8 mouse cellular contexts compared by ENCODE assay signal in the genomic region with DNA sequence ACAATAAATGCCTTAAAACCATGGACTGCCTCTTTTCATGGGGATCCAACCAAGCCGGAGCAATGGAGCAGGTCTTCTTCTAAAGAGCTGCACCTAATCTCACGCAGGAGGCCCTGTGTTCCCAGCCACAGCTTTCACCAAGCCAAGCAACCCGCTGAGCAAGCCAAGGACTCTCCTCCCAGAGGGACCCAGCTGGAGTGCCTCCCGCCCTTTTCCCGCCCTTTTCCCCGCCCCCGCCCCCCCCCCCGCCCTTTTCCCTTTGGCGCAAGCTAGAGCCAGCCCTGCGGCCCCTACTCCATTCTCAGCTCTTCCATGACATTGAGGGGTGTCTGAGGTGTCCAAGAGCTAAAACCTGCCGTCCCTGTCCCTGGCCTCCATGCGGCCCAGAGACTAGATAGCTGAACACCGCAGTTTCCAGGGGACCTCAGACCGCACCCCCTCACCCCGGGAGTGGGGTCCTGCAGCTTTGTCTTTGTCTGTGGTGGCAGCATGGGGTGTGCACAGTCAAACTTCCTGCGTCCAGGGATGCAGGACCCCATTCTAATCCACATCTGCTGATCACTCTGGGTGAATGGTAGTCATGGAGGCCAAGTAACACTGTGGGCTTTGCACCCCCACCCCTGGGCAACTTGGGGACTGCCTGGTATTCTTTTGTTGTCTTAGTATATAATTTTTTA. TPM values are rescaled to one million over a fixed set of nuclear protein-coding genes. Genes with fewer than 3 reads are reported as not detected.
DNase-seq lines count a peak whose midpoint lies in the region; ATAC-seq and TF ChIP-seq lines count a peak whose summit lies in the region.

No protein-coding gene starts in this region.

- WGBS in heart, embryonic 16.5 days = 26% methylated on average over 11 of the region's 16 CpGs
- WGBS in limb, embryonic 14.5 days = 39% methylated on average over 11 of the region's 16 CpGs
- WGBS in stomach, embryonic 15.5 days = 16% methylated on average over 15 of the region's 16 CpGs

- peak; percentile 58 for DNase-seq in ZHBTc4 (ENCODE audit: low read depth, low spot score)
- DNase-seq in limb, embryonic 14.5 days (ENCODE audit: low spot score) = peak; percentile 40
- DNase-seq in right cerebral cortex, postnatal 25 days = no peak
- DNase-seq in left cerebral cortex, adult 18-20 months (ENCODE audit: low spot score in 2 of 2) = no peak
- no peak for DNase-seq in layer of hippocampus, postnatal 14 days (ENCODE audit: low spot score in 2 of 2)

- H3K27ac ChIP-seq in ES-Bruce4 (ENCODE audit: insufficient read depth, low read length) = no peak overlapping the region
- H3K27ac ChIP-seq in heart, embryonic 16.5 days (ENCODE audit: low read length) = peak overlapping the region; percentile 34; the same call in 1 of the 2 replicates
- no peak overlapping the region for H3K27ac ChIP-seq in limb, embryonic 14.5 days (replicated peaks; ENCODE audit: low read depth, low read length)
- no peak overlapping the region for H3K27ac ChIP-seq in stomach, embryonic 15.5 days

- no peak for TF ChIP-seq CTCF in ES-Bruce4 (IDR thresholded peaks at IDR 0.05; ENCODE audit: low read depth, low read length)

- TF ChIP-seq POLR2A in ES-Bruce4 (IDR thresholded peaks at IDR 0.05; ENCODE audit: insufficient read depth, low read length) = no peak
- TF ChIP-seq POLR2A in limb, embryonic 14.5 days (IDR thresholded peaks at IDR 0.05; ENCODE audit: borderline replicate concordance, extremely low read depth, insufficient read depth, insufficient read length) = no peak

- peak; percentile 50 for ATAC-seq in heart, embryonic 16.5 days (replicated peaks; ENCODE audit: extremely low read depth, insufficient read depth, low FRiP score)
- no peak for ATAC-seq in limb, embryonic 14.5 days (ENCODE audit: low FRiP score, low read depth)
- peak; percentile 63; the same call in 1 of the 2 replicates for ATAC-seq in stomach, embryonic 15.5 days (ENCODE audit: insufficient read depth, low FRiP score, low read depth)

- H3K36me3 ChIP-seq in ES-Bruce4 (ENCODE audit: control insufficient read depth, insufficient read depth, low read length, poor library complexity, severe bottlenecking) = no peaks in the 10 kb centered on the region
- no peaks in the 10 kb centered on the region for H3K36me3 ChIP-seq in heart, embryonic 16.5 days (ENCODE audit: control insufficient read depth, insufficient read depth)
- H3K36me3 ChIP-seq in limb, embryonic 14.5 days (ENCODE audit: control insufficient read depth, insufficient read depth, low read length) = no peaks in the 10 kb centered on the region
- H3K36me3 ChIP-seq in stomach, embryonic 15.5 days = no peaks in the 10 kb centered on the region

- H3K4me3 ChIP-seq in ES-Bruce4 (ENCODE audit: low read depth, low read length) = 0 out of 2 replicates have a peak overlapping the region, but pooled peaks have one; percentile 8
- peak overlapping the region; percentile 12 for H3K4me3 ChIP-seq in heart, embryonic 16.5 days (ENCODE audit: low read length)
- no peak overlapping the region for H3K4me3 ChIP-seq in limb, embryonic 14.5 days (replicated peaks; ENCODE audit: low read length)
- no peak overlapping the region; the same call in 1 of the 2 replicates for H3K4me3 ChIP-seq in stomach, embryonic 15.5 days (replicated peaks)

- H3K4me1 ChIP-seq in ES-Bruce4 (ENCODE audit: control insufficient read depth, insufficient read depth, low read length) = no peaks in the 10 kb centered on the region
- H3K4me1 ChIP-seq in heart, embryonic 16.5 days (ENCODE audit: control insufficient read depth, insufficient read depth, low read length) = peaks cover 15% of the 10 kb centered on the region
- H3K4me1 ChIP-seq in limb, embryonic 14.5 days (ENCODE audit: control insufficient read depth, insufficient read depth, low read length) = peaks cover 6% of the 10 kb centered on the region
- H3K4me1 ChIP-seq in stomach, embryonic 15.5 days = peaks cover 5% of the 10 kb centered on the region; the same call in 1 of the 2 replicates

- peak overlapping the region; percentile 60 for H3K4me2 ChIP-seq in heart, embryonic 16.5 days (ENCODE audit: low read depth, low read length)
- peak overlapping the region; percentile 19; the same call in 1 of the 2 replicates for H3K4me2 ChIP-seq in limb, embryonic 14.5 days (replicated peaks; ENCODE audit: low read depth, low read length, severe bottlenecking)
- H3K4me2 ChIP-seq in stomach, embryonic 15.5 days = peak overlapping the region; percentile 43

- H3K9me3 ChIP-seq in ES-Bruce4 (replicated peaks; ENCODE audit: control insufficient read depth, insufficient read depth, low read length, poor library complexity, severe bottlenecking) = peaks cover 35% of the 10 kb centered on the region
- peaks cover 2% of the 10 kb centered on the region; the same call in 1 of the 2 replicates for H3K9me3 ChIP-seq in heart, embryonic 16.5 days (replicated peaks; ENCODE audit: control insufficient read depth, low read length)
- H3K9me3 ChIP-seq in limb, embryonic 14.5 days (ENCODE audit: control insufficient read depth, low read length) = 0 out of 2 replicates have a peak, but pooled peaks cover 3% of the 10 kb centered on the region
- no peaks in the 10 kb centered on the region for H3K9me3 ChIP-seq in stomach, embryonic 15.5 days

- no peak overlapping the region for H3K9ac ChIP-seq in ES-Bruce4 (ENCODE audit: low read depth, poor library complexity, severe bottlenecking)
- H3K9ac ChIP-seq in heart, embryonic 16.5 days (ENCODE audit: low read length) = peak overlapping the region; percentile 66
- H3K9ac ChIP-seq in limb, embryonic 14.5 days (ENCODE audit: low read depth, low read length, severe bottlenecking) = no peak overlapping the region
- H3K9ac ChIP-seq in stomach, embryonic 15.5 days = no peak overlapping the region

- TF ChIP-seq EP300 in ES-Bruce4 (IDR thresholded peaks at IDR 0.05; ENCODE audit: insufficient read depth, low read depth, low read length) = no peak

- H3K27me3 ChIP-seq in ES-Bruce4 (ENCODE audit: control insufficient read depth, insufficient read depth, low read length, poor library complexity, severe bottlenecking) = no peaks in the 10 kb centered on the region
- no peaks in the 10 kb centered on the region for H3K27me3 ChIP-seq in heart, embryonic 16.5 days (ENCODE audit: control insufficient read depth, insufficient read depth, low read length)
- no peaks in the 10 kb centered on the region for H3K27me3 ChIP-seq in limb, embryonic 14.5 days (ENCODE audit: control insufficient read depth, insufficient read depth, low read length)
- H3K27me3 ChIP-seq in stomach, embryonic 15.5 days (replicated peaks) = no peaks in the 10 kb centered on the region

RNA-seq across cellular contexts. Expression of gene Aldh3a2, which starts 33.6 kb away (rescaled TPM):
- polyA plus RNA-seq in ES-Bruce4 (2011; ENCODE audit: insufficient read depth, insufficient read length, low read depth, missing spikeins) = 21.3 and 22.4 TPM in 2 replicates
- 33.2 and 34.3 TPM in 2 replicates for polyA plus RNA-seq in heart, embryonic 16.5 days (2015; fragmentation: Nextera tagmentation; extraction: Ambion mirVana)
- 33.2 and 35.5 TPM in 2 replicates for polyA plus RNA-seq in limb, embryonic 14.5 days (2012; rRNA removed)
- polyA plus RNA-seq in limb, embryonic 14.5 days (2014; fragmentation: Nextera tagmentation; extraction: Ambion mirVana) = 33.5 and 34.4 TPM in 2 replicates
- polyA plus RNA-seq in stomach, embryonic 15.5 days (2015; fragmentation: Nextera tagmentation; extraction: Ambion mirVana) = 41.0 and 45.9 TPM in 2 replicates
- total RNA-seq in left cerebral cortex, adult 18-20 months (2021) = 10 to 100 TPM; 50.8 to 54.9 TPM
- total RNA-seq in layer of hippocampus, postnatal 14 days (2021) = 10 to 100 TPM; 54.5 to 57.5 TPM

RNA-seq across cellular contexts. Expression of gene Slc47a2, which starts 41.8 kb away (rescaled TPM):
- not detected in 2 replicates for polyA plus RNA-seq in ES-Bruce4 (2011; ENCODE audit: insufficient read depth, insufficient read length, low read depth, missing spikeins)
- 0.07 and 0.24 TPM in 2 replicates for polyA plus RNA-seq in heart, embryonic 16.5 days (2015; fragmentation: Nextera tagmentation; extraction: Ambion mirVana)
- polyA plus RNA-seq in limb, embryonic 14.5 days (2012; rRNA removed) = 0.17 and 0.19 TPM in 2 replicates
- 0.10 TPM in 1 of 2 replicates, not detected in the other for polyA plus RNA-seq in limb, embryonic 14.5 days (2014; fragmentation: Nextera tagmentation; extraction: Ambion mirVana)
- not detected in 2 replicates for polyA plus RNA-seq in stomach, embryonic 15.5 days (2015; fragmentation: Nextera tagmentation; extraction: Ambion mirVana)
- total RNA-seq in left cerebral cortex, adult 18-20 months (2021) = under 1 TPM; 0.14 to 0.59 TPM
- total RNA-seq in layer of hippocampus, postnatal 14 days (2021) = under 1 TPM in 1 of 2 experiments, not detected in 1; 0.17 TPM

Comparison
In these comparisons a context has a peak if more than half of its experiments do, and no peak if none do; other contexts are left out.
1. H3K4me3 ChIP-seq: peak in ES-Bruce4 (single experiment) and heart, embryonic 16.5 days (single experiment); none in limb, embryonic 14.5 days (single experiment) and stomach, embryonic 15.5 days (single experiment).
2. DNase-seq: peak in ZHBTc4 (single experiment) and limb, embryonic 14.5 days (single experiment); none in right cerebral cortex, postnatal 25 days (single experiment), left cerebral cortex, adult 18-20 months (0 of 2) and layer of hippocampus, postnatal 14 days (0 of 2).
3. Peak in every context shown above with its lines, with median percentiles within 50 percentile points of each other: H3K4me2 ChIP-seq.